Mouse (Mus musculus) right cerebral cortex, postnatal 25 days (tissue): ENCODE results near the gene Gspt2.
"Not testable (repeated sequence)": the region's sequence is repeated elsewhere in the genome, so short reads cannot be mapped to it uniquely, and the experiment has no call there.

ENCODE experiments used
- DNase-seq: peaks from one replicate; pipeline ENCODE4 v3.0.0; 2022

Gene Gspt2

GRCm38 (mm10) chrX:94635961-94636563 lies at the start of gene Gspt2:
Gspt2 (plus strand) TSS chrX:94636069.
- peak; percentile 49 for DNase-seq

GRCm38 (mm10) chrX:94624835-94625803 lies 10.8 kb upstream of the Gspt2 start:
- DNase-seq = peak; percentile 28

- DNase-seq = no peak
Observed at GRCm38 (mm10) chrX:94636911-94637310, 1.0 kb downstream of the Gspt2 start.

DNA sequence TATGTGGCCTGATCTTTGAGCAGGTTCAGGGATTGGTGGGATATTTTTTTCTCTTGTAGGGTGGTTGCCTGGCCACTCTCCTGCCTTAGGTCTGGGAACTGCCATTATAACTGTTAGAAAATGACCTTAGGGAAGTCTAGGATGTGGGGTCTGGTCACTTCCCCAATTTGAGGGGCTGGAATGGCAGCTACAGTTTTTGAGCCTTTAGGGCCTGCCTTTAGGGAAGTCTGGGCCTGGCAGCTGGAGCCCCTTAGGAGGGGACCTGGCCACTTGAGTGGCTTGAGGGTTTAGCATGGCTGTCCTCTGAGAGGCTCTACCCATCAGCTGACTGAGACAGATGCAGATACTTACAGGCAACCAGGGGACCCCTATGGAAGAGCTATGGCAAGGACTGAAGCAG lies 12.7 kb downstream of the Gspt2 start:
- DNase-seq = no peak

DNA sequence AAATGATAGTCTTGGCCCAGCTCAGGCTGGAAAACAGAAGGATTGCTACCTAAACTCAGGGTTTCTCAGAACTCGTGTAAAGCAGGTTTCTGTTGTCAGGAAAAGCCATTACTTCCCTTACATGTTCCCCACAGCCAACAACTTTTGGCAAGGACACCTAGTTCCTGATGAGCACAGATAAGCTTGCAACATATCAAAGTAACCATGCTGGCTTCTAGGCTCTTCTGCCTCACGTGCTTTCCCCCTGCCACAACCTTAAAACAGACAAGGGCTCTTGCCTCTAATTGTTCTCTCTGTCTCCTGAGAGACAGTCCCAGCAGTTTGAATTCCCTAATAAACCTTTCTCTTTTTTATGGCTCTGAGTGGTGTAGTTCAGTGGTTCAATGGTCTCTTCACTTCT lies 21.9 kb downstream of the Gspt2 start:
- no peak for DNase-seq

GRCm38 (mm10) chrX:94670814-94671213 lies 34.9 kb downstream of the Gspt2 start:
- DNase-seq = no peak

DNA sequence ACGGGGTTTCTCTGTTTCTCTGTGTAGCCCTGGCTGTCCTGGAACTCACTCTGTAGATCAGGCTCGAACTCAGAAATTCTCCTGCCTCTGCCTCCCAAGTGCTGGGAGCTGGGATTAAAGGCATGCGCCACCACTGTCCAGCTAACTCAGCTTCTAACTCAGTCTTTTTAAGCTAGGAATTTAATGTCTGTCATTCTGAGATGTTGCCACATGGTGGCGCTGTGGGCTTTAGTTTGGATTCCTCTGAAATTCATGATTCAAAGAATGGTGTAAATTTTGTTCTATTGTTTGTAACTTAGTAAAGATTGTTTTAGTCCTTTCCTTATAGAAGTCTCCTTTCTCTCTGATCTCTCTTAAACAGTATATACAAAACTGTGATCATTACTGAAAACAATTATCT lies 39.1 kb downstream of the Gspt2 start:
- DNase-seq = peak; percentile 31

DNA sequence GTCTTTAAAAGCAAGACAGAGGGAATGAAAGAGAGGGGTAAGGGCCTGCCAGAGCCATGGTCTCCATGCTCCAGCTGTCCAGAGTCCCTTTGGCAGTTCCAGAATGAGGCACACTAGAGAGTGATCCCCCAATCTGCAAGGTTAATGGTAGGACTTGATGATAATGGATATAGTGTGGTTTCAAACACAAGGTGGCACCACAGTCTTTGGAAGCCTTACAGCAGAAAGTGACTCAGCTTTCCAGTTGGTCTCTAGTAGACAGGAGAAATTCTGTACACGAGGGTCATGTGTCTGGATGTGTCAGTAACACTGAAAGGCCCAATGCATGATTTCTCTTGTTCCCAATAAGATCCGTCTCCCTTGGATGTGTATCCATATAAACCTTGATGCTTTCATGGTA lies 45.7 kb downstream of the Gspt2 start:
- not testable (repeated sequence) for DNase-seq

DNA sequence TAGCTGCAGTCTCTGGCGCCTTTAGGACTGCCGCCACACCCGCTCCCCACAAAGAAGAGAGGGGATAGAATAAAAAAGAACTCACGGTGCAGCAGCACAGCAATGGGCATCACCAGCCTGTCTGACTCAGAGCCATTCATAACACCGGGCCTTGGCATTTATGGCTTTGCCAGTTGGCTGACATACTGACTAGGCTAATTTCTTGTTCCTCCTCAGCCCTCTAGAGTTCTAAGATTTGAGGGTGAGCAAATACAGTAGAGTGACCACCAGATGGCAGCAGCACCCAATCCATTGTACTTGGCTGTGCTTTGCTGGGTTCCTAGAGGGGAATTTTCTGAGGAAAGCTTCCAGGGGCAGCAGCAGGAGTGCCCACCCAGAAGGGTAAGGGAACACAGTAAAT lies 53.7 kb downstream of the Gspt2 start:
- not testable (repeated sequence) for DNase-seq
